Mouse (Mus musculus): Measurements from ENCODE around the gene Ffar1.

- TF ChIP-seq CTCF (conservative IDR thresholded peaks at IDR 0.05; ENCODE audit: low read length) (no peak), POU5F1 (IDR thresholded peaks at IDR 0.05; ENCODE audit: borderline replicate concordance, low read length) (no peak)
These were observed 33.9 kb upstream of the Ffar1 start for GRCm38 (mm10) chr7:30895217-30895616.
